Mouse (Mus musculus) liver, adult 2 months (tissue): ENCODE data around the gene Hnrnpul2.

Experiments
- CTCF ChIP-seq: fragments of 200-500 bp; IDR thresholded peaks from 2 replicates; pipeline ENCODE4 v1.5.1; 2011; ENCODE audit warnings: low read depth, low read length, control low read depth
- POLR2A ChIP-seq: fragments of 200-500 bp; IDR thresholded peaks from 2 replicates; pipeline ENCODE4 v1.6.1; 2011; ENCODE audit warnings: low read length, control low read depth; ENCODE audit not compliant: insufficient read depth; ENCODE audit errors: extremely low read depth

DNA sequence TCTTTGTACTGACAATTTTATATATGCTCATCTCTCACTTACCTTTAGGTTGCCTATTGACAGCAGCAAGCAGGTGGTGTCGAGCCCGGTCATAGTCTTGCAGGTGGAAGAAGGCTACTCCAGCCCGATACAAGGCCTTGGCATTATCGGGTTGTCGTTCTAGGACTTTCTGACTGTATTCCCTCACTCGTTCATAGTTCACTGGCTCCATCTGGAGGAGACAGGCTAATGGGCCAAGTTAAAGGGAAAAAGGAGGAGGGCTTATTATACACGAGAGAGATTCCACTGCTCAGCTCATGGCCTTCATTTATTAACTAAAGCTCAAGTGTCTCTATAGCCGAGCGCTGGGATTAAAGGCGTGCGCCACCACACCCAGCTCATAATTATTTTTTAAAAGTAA is 4.0 kb upstream of the Hnrnpul2 start:
- TF ChIP-seq CTCF (no peak), POLR2A (no peak)
